In genomic region chr19:15838327-15838726, GRCm38 (mm10) we compare ENCODE assay signal across 10 mouse cellular contexts.
DNase-seq lines count a peak whose midpoint lies in the region; ATAC-seq and TF ChIP-seq lines count a peak whose summit lies in the region.
"Had no signal": no experiment of that assay in that cellular context is flagged by ENCODE, and none has a peak within 500 bp of the region (broad histone marks: within the 10 kb centered on the region; RNA-seq: fewer than 3 reads in every experiment).

No protein-coding gene starts in this region.

- 22% methylated on average over 5 of the region's 5 CpGs for WGBS in kidney, postnatal 0 days
- WGBS in spleen, adult 2 months, result 38% methylated on average over 5 of the region's 5 CpGs
- 19% methylated on average over 5 of the region's 5 CpGs for WGBS in hindbrain, postnatal 0 days

- TF ChIP-seq CTCF in kidney, postnatal 0 days (IDR thresholded peaks at IDR 0.05; ENCODE audit: low read depth), result no peak
- TF ChIP-seq CTCF in spleen, adult 2 months (IDR thresholded peaks at IDR 0.05; ENCODE audit: extremely low read depth, insufficient read depth, insufficient read length, insufficient replicate concordance), result no peak
- no peak for TF ChIP-seq CTCF in hindbrain, postnatal 0 days (IDR thresholded peaks at IDR 0.05; ENCODE audit: low read depth)

- H3K4me2 ChIP-seq in kidney, postnatal 0 days (ENCODE audit: low read length), result no peak overlapping the region
- H3K4me2 ChIP-seq in hindbrain, postnatal 0 days (ENCODE audit: low read depth, low read length), result no peak overlapping the region

- H3K9ac ChIP-seq in kidney, postnatal 0 days (ENCODE audit: low read depth, low read length), result no peak overlapping the region
- no peak overlapping the region for H3K9ac ChIP-seq in hindbrain, postnatal 0 days (replicated peaks; ENCODE audit: low read length)

- no peak overlapping the region for H3K27ac ChIP-seq in kidney, postnatal 0 days
- peak overlapping the region; percentile 22; the same call in 1 of the 2 replicates for H3K27ac ChIP-seq in spleen, adult 2 months (ENCODE audit: insufficient read depth, low read length)
- no peak overlapping the region for H3K27ac ChIP-seq in hindbrain, postnatal 0 days
- H3K27ac ChIP-seq: macrophage had no signal

- H3K9me3 ChIP-seq in kidney, postnatal 0 days (replicated peaks; ENCODE audit: low read length), result no peaks in the 10 kb centered on the region
- no peaks in the 10 kb centered on the region for H3K9me3 ChIP-seq in hindbrain, postnatal 0 days (ENCODE audit: low read length)

- no peaks in the 10 kb centered on the region for H3K27me3 ChIP-seq in kidney, postnatal 0 days (ENCODE audit: insufficient read depth, low read length)
- H3K27me3 ChIP-seq in spleen, adult 2 months (ENCODE audit: control insufficient read depth, insufficient read depth, low read length), result no peaks in the 10 kb centered on the region
- no peaks in the 10 kb centered on the region for H3K27me3 ChIP-seq in hindbrain, postnatal 0 days (ENCODE audit: insufficient read depth, low read length)

- ATAC-seq in kidney, postnatal 0 days (replicated peaks; ENCODE audit: low FRiP score, low read depth), result no peak
- peak; percentile 30; the same call in 1 of the 2 replicates for ATAC-seq in hindbrain, postnatal 0 days
- ATAC-seq in frontal cortex, adult (ENCODE audit: low TSS enrichment), result no peak

- DNase-seq in kidney, postnatal 0 days (ENCODE audit: low spot score), result peak; percentile 28
- no peak for DNase-seq in kidney, postnatal 25 days
- DNase-seq in spleen, adult 2 months (ENCODE audit: low read depth in 1 of 2, low spot score in 2 of 2), result no peak
- DNase-seq in spleen, adult 18-20 months, result no peak
- DNase-seq in hindbrain, postnatal 0 days (ENCODE audit: low spot score), result peak; percentile 57
- DNase-seq in T-cell, adult 2 months (ENCODE audit: low spot score), result no peak
- DNase-seq: adrenal gland, postnatal 25 days; cerebellum, postnatal 36 days had no signal

- H3K4me3 ChIP-seq in kidney, postnatal 0 days (replicated peaks; ENCODE audit: low read depth, low read length), result no peak overlapping the region
- no peak overlapping the region for H3K4me3 ChIP-seq in spleen, adult 2 months (ENCODE audit: extremely low read depth, insufficient read depth, insufficient read length)
- no peak overlapping the region for H3K4me3 ChIP-seq in hindbrain, postnatal 0 days (ENCODE audit: low read length)

- TF ChIP-seq POLR2A in spleen, adult 2 months (IDR thresholded peaks at IDR 0.05; ENCODE audit: low read depth, low read length), result no peak

- peaks cover 12% of the 10 kb centered on the region for H3K4me1 ChIP-seq in kidney, postnatal 0 days (replicated peaks; ENCODE audit: insufficient read depth, low read length)
- peaks cover 13% of the 10 kb centered on the region; the same call in 1 of the 2 replicates for H3K4me1 ChIP-seq in spleen, adult 2 months (ENCODE audit: control insufficient read depth, insufficient read depth, insufficient read length)
- peaks cover 9% of the 10 kb centered on the region for H3K4me1 ChIP-seq in hindbrain, postnatal 0 days (ENCODE audit: insufficient read depth, low read length)

- H3K36me3 ChIP-seq in kidney, postnatal 0 days (ENCODE audit: insufficient read depth, low read length), result no peaks in the 10 kb centered on the region
- no peaks in the 10 kb centered on the region for H3K36me3 ChIP-seq in spleen, adult 2 months (ENCODE audit: control insufficient read depth, insufficient read depth, low read length)
- no peaks in the 10 kb centered on the region for H3K36me3 ChIP-seq in hindbrain, postnatal 0 days (ENCODE audit: insufficient read depth, low read length)

Comparison
In these comparisons a context has a peak if more than half of its experiments do, and no peak if none do; other contexts are left out.
1. DNase-seq: peak in kidney, postnatal 0 days (single experiment) and hindbrain, postnatal 0 days (single experiment); none in kidney, postnatal 25 days (0 of 2), spleen, adult 2 months (0 of 2), spleen, adult 18-20 months (0 of 2) and T-cell, adult 2 months (single experiment).